Comparison of ENCODE assay signal across 21 mouse cellular contexts in genomic region chr6:28329002-28329596, GRCm38 (mm10).
DNase-seq lines count a peak whose midpoint lies in the region; ATAC-seq and TF ChIP-seq lines count a peak whose summit lies in the region.
"Had no signal": no experiment of that assay in that cellular context is flagged by ENCODE, and none has a peak within 500 bp of the region (broad histone marks: within the 10 kb centered on the region; RNA-seq: fewer than 3 reads in every experiment).

No protein-coding gene starts in this region.

- peak; percentile 5 for DNase-seq in embryo, embryonic 11 days
- DNase-seq in embryo, embryonic 10.5 days (ENCODE audit: low spot score), result no peak
- DNase-seq in brain, embryonic 14.5 days (ENCODE audit: low read depth), result peak; percentile 57
- peak; percentile 74 for DNase-seq in retina, embryonic 14.5 days (ENCODE audit: low spot score)
- DNase-seq in gastrocnemius, postnatal 36 days, result no peak
- DNase-seq: adrenal gland, postnatal 36 days; cerebellum, adult 11 months; cerebellum, adult 9-11 months; heart, postnatal 4 days; kidney, adult 2 months; kidney, postnatal 10 days; left cerebral cortex, postnatal 4 days; right cerebral cortex, postnatal 25 days; thymus, postnatal 36 days had no signal

- H3K4me3 ChIP-seq in midbrain, embryonic 12.5 days, result no peak overlapping the region
- no peak overlapping the region for H3K4me3 ChIP-seq in kidney, embryonic 15.5 days (replicated peaks)
- H3K4me3 ChIP-seq: embryonic facial prominence, embryonic 12.5 days; erythroblast, embryonic 14.5 days; forebrain, embryonic 13.5 days; neural tube, embryonic 15.5 days had no signal

- TF ChIP-seq CTCF in brain, embryonic 14.5 days (IDR thresholded peaks at IDR 0.05; ENCODE audit: borderline replicate concordance, extremely low read depth, insufficient read depth, insufficient read length), result no peak

- WGBS in midbrain, embryonic 12.5 days, result 49% methylated on average over 10 of the region's 10 CpGs
- WGBS in kidney, embryonic 15.5 days, result 67% methylated on average over 10 of the region's 10 CpGs

- intact Hi-C loops in gastrocnemius, postnatal 36 days (cut with DNase I), result no loop called here

- TF ChIP-seq POLR2A in brain, embryonic 14.5 days (IDR thresholded peaks at IDR 0.05; ENCODE audit: borderline replicate concordance, extremely low read depth, insufficient read depth, insufficient read length, poor library complexity, severe bottlenecking), result no peak

- ATAC-seq in midbrain, embryonic 12.5 days (ENCODE audit: low FRiP score, low read depth), result 0 out of 2 replicates have a peak, but pooled peaks have one; percentile 56
- ATAC-seq in kidney, embryonic 15.5 days (replicated peaks; ENCODE audit: low FRiP score), result no peak
- ATAC-seq: forebrain, embryonic 13.5 days had no signal

- H3K4me2 ChIP-seq in midbrain, embryonic 12.5 days (replicated peaks), result no peak overlapping the region
- H3K4me2 ChIP-seq in kidney, embryonic 15.5 days, result no peak overlapping the region
- H3K4me2 ChIP-seq: embryonic facial prominence, embryonic 12.5 days; forebrain, embryonic 13.5 days; neural tube, embryonic 15.5 days had no signal

- H3K27me3 ChIP-seq in midbrain, embryonic 12.5 days, result no peaks in the 10 kb centered on the region
- no peaks in the 10 kb centered on the region for H3K27me3 ChIP-seq in kidney, embryonic 15.5 days
- H3K27me3 ChIP-seq: embryonic facial prominence, embryonic 12.5 days; forebrain, embryonic 13.5 days; neural tube, embryonic 15.5 days had no signal

- no peak overlapping the region for H3K9ac ChIP-seq in midbrain, embryonic 12.5 days (replicated peaks)
- H3K9ac ChIP-seq in kidney, embryonic 15.5 days, result no peak overlapping the region
- H3K9ac ChIP-seq: embryonic facial prominence, embryonic 12.5 days; forebrain, embryonic 13.5 days; neural tube, embryonic 15.5 days had no signal

- H3K36me3 ChIP-seq in midbrain, embryonic 12.5 days, result no peaks in the 10 kb centered on the region
- H3K36me3 ChIP-seq in kidney, embryonic 15.5 days, result no peaks in the 10 kb centered on the region
- H3K36me3 ChIP-seq: embryonic facial prominence, embryonic 12.5 days; neural tube, embryonic 15.5 days had no signal

- no peaks in the 10 kb centered on the region for H3K9me3 ChIP-seq in midbrain, embryonic 12.5 days
- no peaks in the 10 kb centered on the region for H3K9me3 ChIP-seq in kidney, embryonic 15.5 days (replicated peaks)
- H3K9me3 ChIP-seq: embryonic facial prominence, embryonic 12.5 days; forebrain, embryonic 13.5 days; neural tube, embryonic 15.5 days had no signal

- 0 out of 2 replicates have a peak overlapping the region, but pooled peaks have one; percentile 6 for H3K27ac ChIP-seq in midbrain, embryonic 12.5 days (replicated peaks)
- no peak overlapping the region for H3K27ac ChIP-seq in kidney, embryonic 15.5 days
- H3K27ac ChIP-seq: embryonic facial prominence, embryonic 12.5 days; forebrain, embryonic 13.5 days; macrophage; neural tube, embryonic 15.5 days had no signal

- H3K4me1 ChIP-seq in midbrain, embryonic 12.5 days, result peaks cover 7% of the 10 kb centered on the region; the same call in 1 of the 2 replicates
- H3K4me1 ChIP-seq in kidney, embryonic 15.5 days, result no peaks in the 10 kb centered on the region
- H3K4me1 ChIP-seq: embryonic facial prominence, embryonic 12.5 days; forebrain, embryonic 13.5 days had no signal

Comparison
In these comparisons a context has a peak if more than half of its experiments do, and no peak if none do; other contexts are left out.
1. DNase-seq: peak in embryo, embryonic 11 days (single experiment), brain, embryonic 14.5 days (single experiment) and retina, embryonic 14.5 days (single experiment); none in embryo, embryonic 10.5 days (single experiment) and gastrocnemius, postnatal 36 days (0 of 2).